Mouse (Mus musculus): ENCODE results near the gene Krt79. TPM values are rescaled to one million over a fixed set of nuclear protein-coding genes. Genes with fewer than 3 reads are reported as not detected.

The Krt79 gene
- polyA plus RNA-seq, 2 experiments, result 0.23 to 0.29 TPM

DNA sequence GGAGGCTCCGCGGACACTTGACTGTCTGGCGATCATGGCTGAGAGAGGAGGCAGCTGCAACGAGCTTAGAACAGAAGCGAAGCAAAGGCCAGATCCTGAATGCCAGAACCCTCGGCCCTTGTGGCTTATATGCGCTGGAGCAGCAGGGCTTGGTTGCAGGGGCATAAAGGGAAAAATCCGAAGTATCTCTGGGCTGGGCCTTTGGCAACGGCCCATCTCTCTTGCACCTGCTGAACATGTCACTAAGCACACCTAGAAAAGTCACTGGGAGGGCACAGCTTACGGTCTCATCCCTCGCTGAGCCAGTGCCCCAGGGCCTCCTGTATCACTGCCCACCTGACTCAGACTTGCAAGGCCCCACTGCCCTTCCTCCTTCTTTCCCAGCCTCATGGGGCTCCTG lies 15.5 kb downstream of the Krt79 start, which contains the start of gene Krt4:
Krt4 (minus strand) TSS at position 101 of the 400 bp plus-strand sequence.
- no peak within 1 kb of the TSS for H3K4me3 ChIP-seq (replicated peaks; ENCODE audit: low read length)
- no peaks in the 10 kb centered on the region for H3K9me3 ChIP-seq (ENCODE audit: control insufficient read depth, low read length)
- H3K4me1 ChIP-seq (ENCODE audit: control insufficient read depth, insufficient read depth, low read length), result peaks cover 2% of the 10 kb centered on the region; the same call in 1 of the 2 replicates
- no peak within 1 kb of the TSS for H3K4me2 ChIP-seq (replicated peaks; ENCODE audit: low read depth, low read length, severe bottlenecking)
- peaks cover 7% of the 10 kb centered on the region; the same call in 1 of the 2 replicates for H3K27me3 ChIP-seq (ENCODE audit: control insufficient read depth, insufficient read depth, low read length)
- H3K36me3 ChIP-seq (ENCODE audit: control insufficient read depth, insufficient read depth, low read length), result no peaks in the 10 kb centered on the region
- DNase-seq (ENCODE audit: low spot score) (no peak), ATAC-seq (ENCODE audit: low FRiP score, low read depth) (no peak)
- no peak for TF ChIP-seq POLR2A (IDR thresholded peaks at IDR 0.05; ENCODE audit: borderline replicate concordance, extremely low read depth, insufficient read depth, insufficient read length)
- no peak within 1 kb of the TSS for H3K9ac ChIP-seq (ENCODE audit: low read depth, low read length, severe bottlenecking)
- H3K27ac ChIP-seq (replicated peaks; ENCODE audit: low read depth, low read length), result no peak within 1 kb of the TSS
- 72% methylated on average over 10 of the region's 11 CpGs for WGBS

DNA sequence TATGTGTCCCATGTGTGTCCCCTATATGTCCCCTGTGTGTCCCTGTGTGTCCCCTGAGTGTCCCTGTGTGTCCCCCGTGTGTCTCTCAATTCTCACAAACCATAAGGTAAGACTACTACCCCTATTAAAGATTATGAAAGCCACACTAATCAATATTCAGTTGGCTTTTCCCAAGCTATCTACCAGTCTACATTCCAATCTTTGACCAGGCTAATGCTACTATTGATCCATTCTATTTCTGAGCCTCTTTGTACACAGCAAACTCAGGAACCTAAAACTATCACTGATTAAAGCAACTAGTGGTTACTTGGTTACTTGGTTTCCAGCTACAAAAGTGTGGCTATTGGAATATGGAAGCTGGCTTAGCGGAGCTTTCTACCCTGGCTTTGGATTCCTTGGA lies 17.8 kb downstream of the Krt79 start:
- 85% methylated on average over 2 of the region's 2 CpGs for WGBS
- no peaks in the 10 kb centered on the region for H3K36me3 ChIP-seq (ENCODE audit: control insufficient read depth, insufficient read depth, low read length)
- no peak overlapping the region for H3K27ac ChIP-seq (replicated peaks; ENCODE audit: low read depth, low read length)
- TF ChIP-seq POLR2A (IDR thresholded peaks at IDR 0.05; ENCODE audit: borderline replicate concordance, extremely low read depth, insufficient read depth, insufficient read length), result no peak
- H3K4me3 ChIP-seq (replicated peaks; ENCODE audit: low read length), result no peak overlapping the region
- DNase-seq (ENCODE audit: low spot score) (no peak), ATAC-seq (ENCODE audit: low FRiP score, low read depth) (no peak)
- H3K4me2 ChIP-seq (replicated peaks; ENCODE audit: low read depth, low read length, severe bottlenecking), result no peak overlapping the region
- no peak overlapping the region for H3K9ac ChIP-seq (ENCODE audit: low read depth, low read length, severe bottlenecking)
- no peaks in the 10 kb centered on the region for H3K4me1 ChIP-seq (ENCODE audit: control insufficient read depth, insufficient read depth, low read length)
- H3K27me3 ChIP-seq (ENCODE audit: control insufficient read depth, insufficient read depth, low read length), result no peaks in the 10 kb centered on the region
- H3K9me3 ChIP-seq (ENCODE audit: control insufficient read depth, low read length), result no peaks in the 10 kb centered on the region

DNA sequence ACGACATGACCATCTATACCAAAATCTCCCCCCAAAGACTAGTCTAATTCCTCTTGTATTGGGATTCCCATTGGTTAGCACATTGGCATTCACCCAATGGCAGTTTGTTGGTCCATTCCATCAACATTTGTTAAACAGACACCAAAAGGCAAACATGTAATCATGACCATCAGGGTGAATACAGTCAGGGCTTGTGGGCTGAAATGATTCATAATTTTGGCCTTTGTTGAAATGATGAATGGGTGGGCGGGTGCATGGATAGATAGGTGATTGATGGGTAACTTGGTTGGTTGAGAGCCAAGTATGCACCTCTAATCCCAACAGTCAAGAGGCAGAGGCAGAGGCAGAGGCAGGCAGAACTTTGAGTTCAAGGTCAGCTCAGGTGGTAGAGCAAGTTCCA lies 24.1 kb downstream of the Krt79 start:
- no peak overlapping the region for H3K9ac ChIP-seq (ENCODE audit: low read depth, low read length, severe bottlenecking)
- WGBS, result 70% methylated on average over 2 of the region's 2 CpGs

GRCm38 (mm10) chr15:101904849-101905248 lies 35.3 kb downstream of the Krt79 start:
- no peaks in the 10 kb centered on the region for H3K9me3 ChIP-seq (ENCODE audit: control insufficient read depth, low read length)
- no peaks in the 10 kb centered on the region for H3K4me1 ChIP-seq (ENCODE audit: control insufficient read depth, insufficient read depth, low read length)
- H3K4me2 ChIP-seq (replicated peaks; ENCODE audit: low read depth, low read length, severe bottlenecking), result no peak overlapping the region
- H3K27ac ChIP-seq (replicated peaks; ENCODE audit: low read depth, low read length), result no peak overlapping the region
- DNase-seq (ENCODE audit: low spot score), result no peak
- H3K27me3 ChIP-seq (ENCODE audit: control insufficient read depth, insufficient read depth, low read length), result no peaks in the 10 kb centered on the region
- TF ChIP-seq POLR2A (IDR thresholded peaks at IDR 0.05; ENCODE audit: borderline replicate concordance, extremely low read depth, insufficient read depth, insufficient read length), result no peak
- no peak overlapping the region for H3K9ac ChIP-seq (ENCODE audit: low read depth, low read length, severe bottlenecking)
- no peak overlapping the region for H3K4me3 ChIP-seq (replicated peaks; ENCODE audit: low read length)
- ATAC-seq (ENCODE audit: low FRiP score, low read depth), result no peak
- H3K36me3 ChIP-seq (ENCODE audit: control insufficient read depth, insufficient read depth, low read length), result no peaks in the 10 kb centered on the region
- WGBS, result 88% methylated on average over 5 of the region's 5 CpGs

More for the DNA sequence above, 24.1 kb downstream of the Krt79 start:
- Histone ChIP-seq H3K9me3 (ENCODE audit: control insufficient read depth, low read length) (no peaks in the 10 kb centered on the region), H3K4me3 (replicated peaks; ENCODE audit: low read length) (no peak overlapping the region), H3K4me2 (replicated peaks; ENCODE audit: low read depth, low read length, severe bottlenecking) (no peak overlapping the region), H3K4me1 (ENCODE audit: control insufficient read depth, insufficient read depth, low read length) (no peaks in the 10 kb centered on the region), H3K27ac (replicated peaks; ENCODE audit: low read depth, low read length) (no peak overlapping the region), H3K27me3 (ENCODE audit: control insufficient read depth, insufficient read depth, low read length) (no peaks in the 10 kb centered on the region), H3K36me3 (ENCODE audit: control insufficient read depth, insufficient read depth, low read length) (no peaks in the 10 kb centered on the region)
- DNase-seq (ENCODE audit: low spot score), result no peak
- no peak for ATAC-seq (ENCODE audit: low FRiP score, low read depth)
- TF ChIP-seq POLR2A (IDR thresholded peaks at IDR 0.05; ENCODE audit: borderline replicate concordance, extremely low read depth, insufficient read depth, insufficient read length), result no peak

GRCm38 (mm10) chr15:101902171-101903149 lies 37.7 kb downstream of the Krt79 start:
- 54% methylated on average over 12 of the region's 12 CpGs for WGBS
- Histone ChIP-seq H3K36me3 (ENCODE audit: control insufficient read depth, insufficient read depth, low read length) (no peaks in the 10 kb centered on the region), H3K4me3 (replicated peaks; ENCODE audit: low read length) (no peak overlapping the region), H3K4me2 (replicated peaks; ENCODE audit: low read depth, low read length, severe bottlenecking) (no peak overlapping the region), H3K27ac (replicated peaks; ENCODE audit: low read depth, low read length) (no peak overlapping the region), H3K9ac (ENCODE audit: low read depth, low read length, severe bottlenecking) (no peak overlapping the region), H3K4me1 (ENCODE audit: control insufficient read depth, insufficient read depth, low read length) (no peaks in the 10 kb centered on the region), H3K27me3 (ENCODE audit: control insufficient read depth, insufficient read depth, low read length) (no peaks in the 10 kb centered on the region), H3K9me3 (ENCODE audit: control insufficient read depth, low read length) (no peaks in the 10 kb centered on the region)
- ATAC-seq (ENCODE audit: low FRiP score, low read depth) (no peak), DNase-seq (ENCODE audit: low spot score) (no peak)
- TF ChIP-seq POLR2A (IDR thresholded peaks at IDR 0.05; ENCODE audit: borderline replicate concordance, extremely low read depth, insufficient read depth, insufficient read length), result no peak

Measured in limb, embryonic 14.5 days (tissue).